Mouse (Mus musculus): ENCODE measurements around the gene Vwa8. TPM values are rescaled to one million over a fixed set of nuclear protein-coding genes. Genes with fewer than 3 reads are reported as not detected.

Vwa8 gene
- polyA plus RNA-seq, 1 experiment, result 11.2 TPM

GRCm38 (mm10) chr14:79151711-79152110, 302.9 kb downstream of the Vwa8 start:
- Histone ChIP-seq H3K36me3 (ENCODE audit: control insufficient read depth, insufficient read depth, low read length) (no peaks in the 10 kb centered on the region), H3K27ac (ENCODE audit: insufficient read depth, low read depth, low read length) (no peak overlapping the region), H3K4me3 (ENCODE audit: low read depth, low read length) (no peak overlapping the region), H3K4me1 (ENCODE audit: control insufficient read depth, insufficient read depth, insufficient read length, low read length) (no peaks in the 10 kb centered on the region), H3K27me3 (ENCODE audit: control insufficient read depth, insufficient read depth, low read length) (no peaks in the 10 kb centered on the region)
- TF ChIP-seq CTCF (IDR thresholded peaks at IDR 0.05; ENCODE audit: extremely low read depth, insufficient read length, insufficient replicate concordance, low read depth, low read length) (no peak), POLR2A (IDR thresholded peaks at IDR 0.05; ENCODE audit: low read depth, low read length) (no peak)
- WGBS, result 92% methylated on average over 7 of the region's 7 CpGs

GRCm38 (mm10) chr14:79153896-79154295, 305.0 kb downstream of the Vwa8 start:
- Histone ChIP-seq H3K27ac (ENCODE audit: insufficient read depth, low read depth, low read length) (no peak overlapping the region), H3K36me3 (ENCODE audit: control insufficient read depth, insufficient read depth, low read length) (no peaks in the 10 kb centered on the region), H3K27me3 (ENCODE audit: control insufficient read depth, insufficient read depth, low read length) (no peaks in the 10 kb centered on the region), H3K4me3 (ENCODE audit: low read depth, low read length) (no peak overlapping the region), H3K4me1 (ENCODE audit: control insufficient read depth, insufficient read depth, insufficient read length, low read length) (peaks cover 5% of the 10 kb centered on the region; the same call in 1 of the 2 replicates)
- TF ChIP-seq CTCF (IDR thresholded peaks at IDR 0.05; ENCODE audit: extremely low read depth, insufficient read length, insufficient replicate concordance, low read depth, low read length) (no peak), POLR2A (IDR thresholded peaks at IDR 0.05; ENCODE audit: low read depth, low read length) (no peak)
- WGBS, result 84% methylated on average over 6 of the region's 6 CpGs

GRCm38 (mm10) chr14:79154961-79155360, 306.1 kb downstream of the Vwa8 start:
- H3K27ac ChIP-seq (ENCODE audit: insufficient read depth, low read depth, low read length), result no peak overlapping the region
- H3K27me3 ChIP-seq (ENCODE audit: control insufficient read depth, insufficient read depth, low read length), result no peaks in the 10 kb centered on the region
- no peak overlapping the region for H3K4me3 ChIP-seq (ENCODE audit: low read depth, low read length)
- peaks cover 5% of the 10 kb centered on the region; the same call in 1 of the 2 replicates for H3K4me1 ChIP-seq (ENCODE audit: control insufficient read depth, insufficient read depth, insufficient read length, low read length)
- WGBS, result 84% methylated on average over 11 of the region's 11 CpGs
- H3K36me3 ChIP-seq (ENCODE audit: control insufficient read depth, insufficient read depth, low read length), result no peaks in the 10 kb centered on the region
- TF ChIP-seq CTCF (IDR thresholded peaks at IDR 0.05; ENCODE audit: extremely low read depth, insufficient read length, insufficient replicate concordance, low read depth, low read length) (no peak), POLR2A (IDR thresholded peaks at IDR 0.05; ENCODE audit: low read depth, low read length) (no peak)

- no peak for TF ChIP-seq CTCF (IDR thresholded peaks at IDR 0.05; ENCODE audit: extremely low read depth, insufficient read length, insufficient replicate concordance, low read depth, low read length)
- TF ChIP-seq POLR2A (IDR thresholded peaks at IDR 0.05; ENCODE audit: low read depth, low read length), result no peak
- Histone ChIP-seq H3K4me1 (ENCODE audit: control insufficient read depth, insufficient read depth, insufficient read length, low read length) (peaks cover 5% of the 10 kb centered on the region; the same call in 1 of the 2 replicates), H3K27me3 (ENCODE audit: control insufficient read depth, insufficient read depth, low read length) (no peaks in the 10 kb centered on the region), H3K36me3 (ENCODE audit: control insufficient read depth, insufficient read depth, low read length) (peaks cover 3% of the 10 kb centered on the region; the same call in 1 of the 2 replicates), H3K4me3 (ENCODE audit: low read depth, low read length) (no peak overlapping the region), H3K27ac (ENCODE audit: insufficient read depth, low read depth, low read length) (no peak overlapping the region)
- WGBS, result 52% methylated on average over 10 of the region's 10 CpGs
Measured at GRCm38 (mm10) chr14:79156526-79157411, 307.9 kb downstream of the Vwa8 start.

- 15% methylated on average over 17 of the region's 17 CpGs for WGBS
Measured at GRCm38 (mm10) chr14:79157451-79158218, 308.8 kb downstream of the Vwa8 start.

GRCm38 (mm10) chr14:79158219-79158521, 309.3 kb downstream of the Vwa8 start:
- H3K27ac ChIP-seq (ENCODE audit: insufficient read depth, low read depth, low read length), result no peak overlapping the region
- TF ChIP-seq POLR2A (IDR thresholded peaks at IDR 0.05; ENCODE audit: low read depth, low read length) (no peak), CTCF (IDR thresholded peaks at IDR 0.05; ENCODE audit: extremely low read depth, insufficient read length, insufficient replicate concordance, low read depth, low read length) (no peak)
- WGBS, result 59% methylated on average over 12 of the region's 12 CpGs
- peaks cover 3% of the 10 kb centered on the region; the same call in 1 of the 2 replicates for H3K36me3 ChIP-seq (ENCODE audit: control insufficient read depth, insufficient read depth, low read length)
- peaks cover 5% of the 10 kb centered on the region; the same call in 1 of the 2 replicates for H3K4me1 ChIP-seq (ENCODE audit: control insufficient read depth, insufficient read depth, insufficient read length, low read length)
- H3K27me3 ChIP-seq (ENCODE audit: control insufficient read depth, insufficient read depth, low read length), result no peaks in the 10 kb centered on the region
- no peak overlapping the region for H3K4me3 ChIP-seq (ENCODE audit: low read depth, low read length)

More at GRCm38 (mm10) chr14:79157451-79158218, 308.8 kb downstream of the Vwa8 start:
- H3K36me3 ChIP-seq (ENCODE audit: control insufficient read depth, insufficient read depth, low read length), result peaks cover 3% of the 10 kb centered on the region; the same call in 1 of the 2 replicates
- TF ChIP-seq POLR2A (IDR thresholded peaks at IDR 0.05; ENCODE audit: low read depth, low read length) (no peak), CTCF (IDR thresholded peaks at IDR 0.05; ENCODE audit: extremely low read depth, insufficient read length, insufficient replicate concordance, low read depth, low read length) (no peak)
- H3K27ac ChIP-seq (ENCODE audit: insufficient read depth, low read depth, low read length), result no peak overlapping the region
- no peak overlapping the region for H3K4me3 ChIP-seq (ENCODE audit: low read depth, low read length)
- no peaks in the 10 kb centered on the region for H3K27me3 ChIP-seq (ENCODE audit: control insufficient read depth, insufficient read depth, low read length)
- peaks cover 5% of the 10 kb centered on the region; the same call in 1 of the 2 replicates for H3K4me1 ChIP-seq (ENCODE audit: control insufficient read depth, insufficient read depth, insufficient read length, low read length)

Data from small intestine, adult 2 months (tissue).